Mouse (Mus musculus) cerebellum, adult 2 months (tissue): Measurements from ENCODE around the gene Atp2a1.

Experiments used
- CTCF ChIP-seq: fragments of 200-500 bp; IDR thresholded peaks from 2 replicates; pipeline ENCODE4 v1.5.1; 2011; ENCODE audit warnings: low read depth, mild to moderate bottlenecking, control low read depth, low read length, moderate library complexity, borderline replicate concordance; ENCODE audit not compliant: insufficient read depth
- POLR2A ChIP-seq: fragments of 200-500 bp; IDR thresholded peaks from 2 replicates; pipeline ENCODE4 v1.6.1; 2011; ENCODE audit warnings: low read length, control low read depth, borderline replicate concordance; ENCODE audit not compliant: insufficient read depth

DNA sequence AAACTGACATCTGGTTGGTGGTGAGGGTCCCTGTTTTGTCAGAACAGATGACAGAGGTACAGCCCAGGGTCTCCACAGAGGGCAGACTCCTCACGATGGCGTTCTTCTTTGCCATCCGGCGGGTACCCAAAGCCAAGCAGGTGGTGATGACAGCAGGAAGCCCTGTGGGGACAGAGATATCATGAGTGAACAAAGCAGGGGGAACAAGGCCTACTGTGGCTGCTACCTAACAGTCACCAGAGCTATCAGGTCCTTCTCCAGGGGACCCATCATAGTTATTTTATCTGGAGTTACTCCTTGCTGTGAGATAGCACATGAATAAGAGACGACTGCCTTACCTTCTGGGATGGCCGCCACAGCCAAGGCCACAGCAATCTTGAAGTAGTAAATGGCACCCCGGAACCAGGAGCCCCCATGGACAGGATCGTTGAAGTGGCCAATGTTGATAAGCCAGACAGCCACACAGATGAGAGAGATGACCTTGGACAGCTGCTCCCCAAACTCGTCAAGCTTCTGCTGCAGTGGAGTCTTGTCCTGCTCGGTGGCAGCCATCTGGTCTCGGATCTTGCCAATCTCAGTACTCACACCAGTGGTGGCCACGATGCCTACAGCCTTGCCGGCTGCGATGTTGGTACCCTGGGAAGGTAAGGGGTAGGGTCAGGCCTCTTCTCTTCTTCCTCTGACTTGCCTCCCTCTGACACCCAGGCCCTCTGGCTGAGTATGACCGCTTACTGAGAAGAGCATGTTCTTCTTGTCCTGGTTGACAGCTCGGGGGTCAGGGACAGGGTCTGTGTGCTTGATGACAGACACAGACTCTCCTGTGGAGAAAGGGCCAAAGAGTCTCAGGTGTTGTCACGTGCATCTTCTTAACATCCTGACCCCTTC is 6.3 kb downstream of the Atp2a1 start:
- TF ChIP-seq CTCF (no peak), POLR2A (no peak)
